Mouse (Mus musculus) small intestine, adult 2 months (tissue): ENCODE data around the gene Hs1bp3.

Source experiments
- CTCF ChIP-seq: fragments of 200-500 bp; IDR thresholded peaks from 2 replicates; pipeline ENCODE4 v1.5.1; 2012; ENCODE audit warnings: low read depth, mild to moderate bottlenecking, control low read depth, inconsistent platforms, low read length, moderate library complexity, mixed read lengths; ENCODE audit not compliant: insufficient replicate concordance, insufficient read length; ENCODE audit errors: extremely low read depth
- POLR2A ChIP-seq: fragments of 200-500 bp; IDR thresholded peaks from 2 replicates; pipeline ENCODE4 v1.6.1; 2012; ENCODE audit warnings: low read depth, mild to moderate bottlenecking, control low read depth, inconsistent platforms, low read length, moderate library complexity

GRCm38 (mm10) chr12:8343381-8343780, 30.1 kb downstream of the Hs1bp3 start:
- no peak for TF ChIP-seq POLR2A
- TF ChIP-seq CTCF, result no peak
